Mouse (Mus musculus) urinary bladder, postnatal 4 days (tissue): ENCODE data around the gene Mutyh.
"Not testable (repeated sequence)": the region's sequence is repeated elsewhere in the genome, so short reads cannot be mapped to it uniquely, and the experiment has no call there.

Experiments used
- DNase-seq, 2 experiments: peaks; one replicate each; pipeline ENCODE4 v3.0.0; 2021 to 2022; ENCODE audit warnings: low spot score in 2 of 2

Mutyh gene

GRCm38 (mm10) chr4:116820902-116821693 is 13.6 kb downstream of the Mutyh start:
- peak; percentile 65 to 67 for DNase-seq

- no peak for DNase-seq
Observed at GRCm38 (mm10) chr4:116821694-116822016, 14.1 kb downstream of the Mutyh start, which contains the start of gene Hpdl. Hpdl (minus strand) TSS chr4:116821707.

- peak in 1 of 2 experiments; percentile 57 for DNase-seq
Observed at GRCm38 (mm10) chr4:116824541-116825004, 17.1 kb downstream of the Mutyh start.

GRCm38 (mm10) chr4:116827819-116828218 is 20.3 kb downstream of the Mutyh start:
- no peak for DNase-seq

GRCm38 (mm10) chr4:116829364-116830069 is 22.0 kb downstream of the Mutyh start:
- DNase-seq = no peak

GRCm38 (mm10) chr4:116830070-116830368 is 22.5 kb downstream of the Mutyh start:
- DNase-seq = no peak

GRCm38 (mm10) chr4:116838999-116839398 is 31.5 kb downstream of the Mutyh start:
- DNase-seq = no peak

GRCm38 (mm10) chr4:116840096-116840495 is 32.6 kb downstream of the Mutyh start:
- DNase-seq = not testable (repeated sequence)

- DNase-seq = no peak
Observed at GRCm38 (mm10) chr4:116840841-116841240, 33.3 kb downstream of the Mutyh start.

GRCm38 (mm10) chr4:116844324-116844723 is 36.8 kb downstream of the Mutyh start:
- DNase-seq = no peak

GRCm38 (mm10) chr4:116849901-116850300 is 42.4 kb downstream of the Mutyh start:
- DNase-seq = no peak

- DNase-seq = no peak
Observed at GRCm38 (mm10) chr4:116854286-116854685, 46.8 kb downstream of the Mutyh start.

GRCm38 (mm10) chr4:116857203-116857602 is 49.7 kb downstream of the Mutyh start:
- DNase-seq = no peak

GRCm38 (mm10) chr4:116859711-116860110 is 52.2 kb downstream of the Mutyh start:
- DNase-seq = no peak

GRCm38 (mm10) chr4:116862023-116862422 is 54.5 kb downstream of the Mutyh start:
- DNase-seq = no peak
